Mouse (Mus musculus): Measurements from ENCODE around the gene Gpr84.

- TF ChIP-seq POLR2A (IDR thresholded peaks at IDR 0.05; ENCODE audit: low read depth, low read length), result no peak
- no peak for TF ChIP-seq CTCF (IDR thresholded peaks at IDR 0.05; ENCODE audit: extremely low read depth, insufficient read length, insufficient replicate concordance, low read depth, low read length)
Observed at GRCm38 (mm10) chr15:103318201-103318816, 7.9 kb upstream of the Gpr84 start.

Measured in small intestine, adult 2 months (tissue).